Mouse (Mus musculus): ENCODE measurements at regions not wholly inside any gene's neighbourhood (a gene's known extent, or its start where the extent isn't known, plus 50 kb on each side); places are given as distances from the start of the nearest gene placed in this dataset.
A peak's percentile ranks its signal among the peaks of the same experiment; 100 is the strongest.

GRCm38 (mm10) chr2:163138688-163139385, 51.2 kb upstream of the Gtsf1l start:
- DNase-seq, result peak; percentile 60

DNA sequence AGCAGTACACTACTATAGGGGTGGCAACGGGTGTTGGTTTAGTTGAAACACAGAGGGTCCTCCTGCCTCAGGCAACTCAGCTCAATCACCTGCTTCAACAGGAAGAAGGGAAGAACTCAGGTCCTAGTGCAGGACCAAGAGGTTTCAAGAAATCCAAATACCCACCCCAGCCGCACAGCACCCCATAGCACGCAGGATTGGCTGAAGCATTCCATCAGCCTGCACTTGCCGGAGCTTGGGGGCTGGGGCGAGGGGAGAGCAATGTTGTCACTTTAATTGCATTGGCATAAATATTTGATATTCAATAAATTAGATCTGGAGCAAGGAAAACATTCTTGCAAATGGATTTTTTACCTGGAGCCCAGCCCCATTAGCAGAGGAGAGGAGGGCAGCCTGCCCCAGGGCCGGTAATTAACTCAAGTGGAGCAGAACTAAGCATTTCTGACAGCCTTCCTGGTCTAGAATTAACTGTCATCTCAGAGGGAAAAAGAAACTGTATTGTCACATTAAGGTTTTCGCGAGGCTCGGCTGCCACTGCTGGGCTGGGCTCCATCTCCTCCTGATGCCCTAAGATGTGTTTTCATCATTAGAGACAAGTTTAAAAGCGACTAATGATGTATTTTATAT, 55.2 kb upstream of the Gtsf1l start:
- peak; percentile 51 for DNase-seq

GRCm38 (mm10) chr2:163143413-163143812, 55.8 kb upstream of the Gtsf1l start:
- DNase-seq, result no peak

DNA sequence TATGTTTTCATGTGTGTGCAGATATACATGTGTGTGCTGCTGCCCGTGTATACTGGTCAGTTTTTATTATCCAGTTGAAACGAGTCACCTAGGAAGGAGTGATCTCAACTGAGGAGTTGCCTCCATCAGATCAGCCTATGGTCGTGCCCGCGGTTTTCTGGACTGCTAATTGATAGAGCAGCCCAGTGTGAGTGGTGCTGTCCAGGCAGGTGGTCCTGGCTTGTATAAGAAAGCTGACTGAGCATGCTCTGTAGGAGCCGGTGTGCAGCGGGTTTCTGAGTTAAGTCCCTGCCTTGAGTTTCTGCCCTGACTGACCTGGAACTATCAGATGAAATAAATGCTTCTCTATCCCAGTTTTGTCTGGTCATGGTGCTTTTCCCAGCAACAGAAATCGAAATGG, 56.9 kb upstream of the Tox2 start:
- DNase-seq, result peak; percentile 37

DNA sequence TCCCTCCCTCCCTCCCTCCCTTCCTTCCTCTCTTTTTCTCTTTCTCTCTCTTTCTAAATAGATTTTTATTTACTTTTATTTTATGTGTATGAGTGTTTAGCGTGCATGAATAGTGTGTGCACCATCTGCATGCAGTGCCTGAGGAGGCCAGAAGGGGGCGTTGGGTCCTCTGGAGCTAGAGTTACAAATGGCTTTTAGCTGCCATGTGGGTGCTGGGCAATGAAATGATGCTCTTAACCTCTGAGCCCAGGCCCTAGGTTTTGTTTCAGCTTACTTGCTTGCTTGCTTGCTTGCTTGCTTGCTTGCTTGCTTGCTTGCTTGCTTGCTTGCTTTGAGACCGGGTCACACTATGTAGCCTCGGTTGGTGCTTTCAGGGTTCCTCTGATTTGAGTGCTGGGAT, 56.4 kb upstream of the Tox2 start:
- peak; percentile 54 for DNase-seq

DNA sequence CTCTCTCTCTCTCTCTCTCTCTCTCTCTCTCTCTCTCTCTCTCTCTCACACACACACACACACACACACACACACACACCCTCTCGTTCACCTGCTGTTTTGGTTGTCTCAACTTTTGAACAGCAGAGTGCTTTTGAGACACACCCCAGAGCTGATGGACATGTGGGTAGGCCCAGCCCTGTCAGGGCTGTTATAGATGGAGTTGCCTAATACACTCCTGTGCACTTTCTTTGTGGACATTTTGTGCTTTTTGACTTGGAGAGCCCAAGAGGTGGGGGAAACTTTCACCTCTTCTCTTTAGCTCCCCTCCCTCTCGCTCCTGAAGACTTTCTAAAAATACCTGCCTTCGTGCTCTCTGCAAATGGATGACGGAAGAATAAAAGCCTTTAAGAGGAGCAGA, 55.5 kb upstream of the Tox2 start:
- peak; percentile 58 for DNase-seq

DNA sequence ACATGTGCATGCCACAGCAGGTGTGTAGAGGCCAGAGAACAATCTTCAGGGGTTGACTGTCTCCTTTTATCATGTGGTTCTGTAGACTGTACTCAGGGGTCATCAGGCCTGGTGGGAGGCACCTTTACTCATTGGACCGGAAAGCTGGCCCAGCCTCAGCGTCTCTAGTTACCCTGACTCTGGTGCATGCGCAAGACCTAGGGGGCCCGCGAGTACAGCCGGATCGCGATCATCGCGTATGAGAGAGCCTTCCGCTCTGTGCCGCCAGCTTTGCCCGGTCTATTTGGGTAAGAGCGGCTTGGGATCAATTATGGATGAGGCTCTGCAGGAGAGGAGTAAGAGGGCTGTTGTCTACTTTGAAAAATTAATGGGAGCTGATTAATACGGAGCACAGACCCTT, 51.9 kb upstream of the Tox2 start:
- DNase-seq, result peak; percentile 79

- DNase-seq, result no peak
Measured at GRCm38 (mm10) chr2:163152340-163153033, 50.4 kb upstream of the Tox2 start.

All from heart, adult 11 months (tissue).